ENCODE assay signal across 8 mouse cellular contexts in the genomic region with DNA sequence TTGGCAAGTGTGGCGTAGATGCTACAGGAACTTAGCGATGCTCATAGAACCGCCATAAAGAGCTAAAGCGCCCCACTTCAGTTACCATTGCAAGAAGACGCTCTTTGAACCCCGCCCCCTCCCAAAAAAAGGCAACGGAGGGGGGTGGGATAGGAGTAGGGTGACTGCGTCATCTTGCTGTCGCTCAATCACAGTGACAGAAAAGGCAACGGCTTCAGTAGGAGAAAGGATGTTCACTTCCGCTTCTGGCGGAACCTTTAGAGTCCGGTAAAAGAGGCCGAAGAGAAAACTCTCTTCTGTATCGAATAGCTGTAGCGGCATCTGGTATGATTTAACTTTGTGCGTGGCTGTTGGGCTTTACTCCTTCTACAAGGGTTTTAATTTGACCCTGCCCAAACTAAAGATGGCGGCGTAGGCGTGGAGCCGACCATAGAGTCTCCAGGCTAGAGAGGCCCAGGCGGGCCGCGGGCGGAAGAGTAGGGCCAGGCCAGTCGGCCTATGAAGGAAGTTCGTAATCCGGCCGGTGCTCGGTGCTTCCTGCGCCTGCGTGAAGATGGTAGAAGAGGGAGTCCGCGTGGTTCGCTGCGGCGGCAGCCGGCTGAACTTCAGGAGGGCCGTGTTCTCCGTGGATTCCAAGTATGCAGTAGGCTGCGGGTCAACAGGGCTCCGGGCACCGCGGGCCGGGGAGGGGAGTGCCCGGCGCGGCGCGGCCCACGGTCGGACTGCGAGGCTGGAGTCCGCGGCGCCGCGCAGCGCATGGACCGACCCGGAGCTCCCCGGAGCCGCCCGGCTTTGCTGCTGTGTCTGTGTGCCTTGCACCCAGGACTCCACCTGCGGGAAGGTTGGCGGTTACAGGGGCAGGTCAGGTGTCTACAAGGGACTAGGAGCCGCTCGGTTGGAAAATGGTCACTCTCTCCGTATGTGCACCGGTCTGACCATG. TPM values are rescaled to one million over a fixed set of nuclear protein-coding genes. Genes with fewer than 3 reads are reported as not detected.
DNase-seq lines count a peak whose midpoint lies in the region; ATAC-seq and TF ChIP-seq lines count a peak whose summit lies in the region.

A gene (plus strand): TSS at position 198 of the 940 bp plus-strand sequence.

- peak within 1 kb of the TSS; percentile 98 for H3K27ac ChIP-seq in forebrain, embryonic 16.5 days (ENCODE audit: low read length)
- H3K27ac ChIP-seq in layer of hippocampus, adult 2 months = peak within 1 kb of the TSS; percentile 100
- H3K27ac ChIP-seq in lung, embryonic 14.5 days (ENCODE audit: low read depth) = peak within 1 kb of the TSS; percentile 93
- H3K27ac ChIP-seq in olfactory bulb, adult 2 months (ENCODE audit: insufficient read depth, low read depth, low read length) = peak within 1 kb of the TSS; percentile 99
- H3K27ac ChIP-seq in thymus, adult 2 months (ENCODE audit: control insufficient read depth, insufficient read depth, low read length) = peak within 1 kb of the TSS; percentile 45

- peak; percentile 97 for DNase-seq in G1E (ENCODE audit: low spot score)
- peak; percentile 96 for DNase-seq in cerebellum, adult 18-20 months
- DNase-seq in heart, postnatal 36 days = peak; percentile 97 to 98
- DNase-seq in layer of hippocampus, adult 2 months (ENCODE audit: low spot score in 2 of 2) = peak; percentile 95 to 96
- DNase-seq in lung, embryonic 14.5 days = peak; percentile 98
- DNase-seq in thymus, adult 2 months = peak; percentile 90

- intact Hi-C loops in heart, postnatal 36 days (cut with DNase I) = no loop called here

- under 1% methylated on average over 70 of the region's 70 CpGs for WGBS in forebrain, embryonic 16.5 days
- WGBS in lung, embryonic 14.5 days = under 1% methylated on average over 69 of the region's 70 CpGs
- WGBS in olfactory bulb, adult 2 months = under 1% methylated on average over 70 of the region's 70 CpGs
- under 1% methylated on average over 70 of the region's 70 CpGs for WGBS in thymus, adult 2 months

- peak; percentile 90 for ATAC-seq in G1E (ENCODE audit: extremely low read depth, insufficient number of reproducible peaks, low FRiP score, poor library complexity, severe bottlenecking)
- peak; percentile 99 for ATAC-seq in forebrain, embryonic 16.5 days
- ATAC-seq in lung, embryonic 14.5 days (ENCODE audit: insufficient read depth) = peak; percentile 99

- peak; percentile 62; the same call in 1 of the 2 replicates for TF ChIP-seq POLR2A in olfactory bulb, adult 2 months (IDR thresholded peaks at IDR 0.05; ENCODE audit: insufficient read depth, low read depth, low read length)
- peak; percentile 59 for TF ChIP-seq POLR2A in thymus, adult 2 months (IDR thresholded peaks at IDR 0.05; ENCODE audit: control insufficient read depth, extremely low read depth, insufficient read depth, low read length, poor library complexity)

- H3K27me3 ChIP-seq in G1E (ENCODE audit: insufficient read depth, low read length) = no peaks in the 10 kb centered on the region
- H3K27me3 ChIP-seq in forebrain, embryonic 16.5 days (replicated peaks; ENCODE audit: control insufficient read depth, insufficient read depth, low read length) = no peaks in the 10 kb centered on the region
- no peaks in the 10 kb centered on the region for H3K27me3 ChIP-seq in lung, embryonic 14.5 days (ENCODE audit: insufficient read depth, low read length)
- H3K27me3 ChIP-seq in thymus, adult 2 months (ENCODE audit: control insufficient read depth, insufficient read depth, low read length) = no peaks in the 10 kb centered on the region

- no peak for TF ChIP-seq CTCF in G1E (IDR thresholded peaks at IDR 0.05; ENCODE audit: low read depth, low read length)
- peak; percentile 28 for TF ChIP-seq CTCF in layer of hippocampus, adult 2 months (conservative IDR thresholded peaks at IDR 0.05)
- TF ChIP-seq CTCF in lung, embryonic 14.5 days (IDR thresholded peaks at IDR 0.05; ENCODE audit: low read depth) = no peak
- no peak for TF ChIP-seq CTCF in olfactory bulb, adult 2 months (IDR thresholded peaks at IDR 0.05; ENCODE audit: insufficient read depth, low read depth, low read length)
- TF ChIP-seq CTCF in thymus, adult 2 months (IDR thresholded peaks at IDR 0.05; ENCODE audit: borderline replicate concordance, control insufficient read depth, extremely low read depth, insufficient read depth, low read length, poor library complexity) = no peak; the same call in 1 of the 2 replicates

- peak within 1 kb of the TSS; percentile 97 for H3K4me3 ChIP-seq in G1E (ENCODE audit: low read depth, low read length)
- peak within 1 kb of the TSS; percentile 93 for H3K4me3 ChIP-seq in forebrain, embryonic 16.5 days (replicated peaks; ENCODE audit: low read length)
- peak within 1 kb of the TSS; percentile 71 for H3K4me3 ChIP-seq in layer of hippocampus, adult 2 months
- H3K4me3 ChIP-seq in lung, embryonic 14.5 days (ENCODE audit: low read depth, low read length) = peak within 1 kb of the TSS; percentile 91
- peak within 1 kb of the TSS; percentile 95 for H3K4me3 ChIP-seq in olfactory bulb, adult 2 months (ENCODE audit: insufficient read depth, low read depth, low read length)
- H3K4me3 ChIP-seq in thymus, adult 2 months (ENCODE audit: control insufficient read depth, insufficient read depth, low read length) = peak within 1 kb of the TSS; percentile 91

- peak within 1 kb of the TSS; percentile 92 for H3K9ac ChIP-seq in forebrain, embryonic 16.5 days (replicated peaks; ENCODE audit: low read depth, low read length)
- H3K9ac ChIP-seq in lung, embryonic 14.5 days = peak within 1 kb of the TSS; percentile 92

- H3K4me1 ChIP-seq in G1E (ENCODE audit: insufficient read depth, low read depth, low read length) = peaks cover 21% of the 10 kb centered on the region
- peaks cover 15% of the 10 kb centered on the region for H3K4me1 ChIP-seq in forebrain, embryonic 16.5 days (replicated peaks; ENCODE audit: control insufficient read depth, insufficient read depth, low read length)
- peaks cover 7% of the 10 kb centered on the region; the same call in 1 of the 2 replicates for H3K4me1 ChIP-seq in lung, embryonic 14.5 days (ENCODE audit: insufficient read depth)
- peaks cover 2% of the 10 kb centered on the region; the same call in 1 of the 2 replicates for H3K4me1 ChIP-seq in olfactory bulb, adult 2 months (ENCODE audit: control insufficient read depth, insufficient read depth, low read length)
- 0 out of 2 replicates have a peak, but pooled peaks cover 3% of the 10 kb centered on the region for H3K4me1 ChIP-seq in thymus, adult 2 months (replicated peaks; ENCODE audit: control insufficient read depth, insufficient read depth, low read length)

- peak within 1 kb of the TSS; percentile 85 for H3K4me2 ChIP-seq in forebrain, embryonic 16.5 days (ENCODE audit: low read length)
- H3K4me2 ChIP-seq in lung, embryonic 14.5 days = peak within 1 kb of the TSS; percentile 89

- peaks cover 26% of the 10 kb centered on the region for H3K36me3 ChIP-seq in G1E (replicated peaks)
- H3K36me3 ChIP-seq in forebrain, embryonic 16.5 days (ENCODE audit: control insufficient read depth, insufficient read depth) = peaks cover 2% of the 10 kb centered on the region
- peaks cover 15% of the 10 kb centered on the region; the same call in 1 of the 2 replicates for H3K36me3 ChIP-seq in lung, embryonic 14.5 days (ENCODE audit: insufficient read depth)
- no peaks in the 10 kb centered on the region for H3K36me3 ChIP-seq in thymus, adult 2 months (ENCODE audit: control insufficient read depth, insufficient read depth, low read length)

- H3K9me3 ChIP-seq in G1E (replicated peaks) = no peaks in the 10 kb centered on the region
- no peaks in the 10 kb centered on the region for H3K9me3 ChIP-seq in forebrain, embryonic 16.5 days (ENCODE audit: control insufficient read depth, low read length)
- no peaks in the 10 kb centered on the region for H3K9me3 ChIP-seq in lung, embryonic 14.5 days (ENCODE audit: low read depth, low read length)

RNA-seq across cellular contexts. Expression of the gene that starts here (rescaled TPM):
- 137 and 162 TPM in 2 replicates for total RNA-seq in G1E (2014; fragmentation: Nextera tagmentation)
- 136 TPM in 2 replicates for total RNA-seq in G1E (2017)
- polyA plus RNA-seq in G1E (2012) = 6.3 and 12.5 TPM in 2 replicates
- 57.1 and 59.9 TPM in 2 replicates for polyA plus RNA-seq in forebrain, embryonic 16.5 days (2015; fragmentation: Nextera tagmentation; extraction: Ambion mirVana)
- total RNA-seq in heart, postnatal 36 days (2021) = 10 to 100 TPM; 16.7 to 22.5 TPM
- 10 to 100 TPM; 41.1 to 44.8 TPM for total RNA-seq in layer of hippocampus, adult 2 months (2021)
- polyA plus RNA-seq in lung, embryonic 14.5 days (2014; fragmentation: Nextera tagmentation; extraction: Ambion mirVana) = 88.4 and 96.9 TPM in 2 replicates
- polyA plus RNA-seq in olfactory bulb, adult 2 months (2012; ENCODE audit: insufficient read depth, insufficient read length, low replicate concordance, missing spikeins) = not detected in 2 replicates
- 76.2 and 86.8 TPM in 2 replicates for polyA plus RNA-seq in thymus, adult 2 months (2012; rRNA removed)

Comparison
In these comparisons a context has a peak if more than half of its experiments do, and no peak if none do; other contexts are left out.
1. Peak in every context shown above with its lines: DNase-seq, ATAC-seq, H3K4me3 ChIP-seq and H3K27ac ChIP-seq.
2. H3K27ac ChIP-seq: peak in every context shown above with its lines; median percentile 100 in layer of hippocampus, adult 2 months; 99 in olfactory bulb, adult 2 months; 98 in forebrain, embryonic 16.5 days; 93 in lung, embryonic 14.5 days; 45 in thymus, adult 2 months.